Mouse (Mus musculus) liver, embryonic 13.5 days (tissue): ENCODE data around the gene Fhad1. TPM values are rescaled to one million over a fixed set of nuclear protein-coding genes. Genes with fewer than 3 reads are reported as not detected.
"Not testable (repeated sequence)": the region's sequence is repeated elsewhere in the genome, so short reads cannot be mapped to it uniquely, and the experiment has no call there.

Experiments
- ATAC-seq: fragments of 200-750 bp; cut with Nextera tagmentation; 2 replicates; pipeline ENCODE4 v1.8.0; 2017; ENCODE audit warnings: low read depth, mild to moderate bottlenecking, moderate number of reproducible peaks, moderate library complexity
- DNase-seq: peaks from one replicate; pipeline ENCODE4 v3.0.0; 2022
- H3K27ac ChIP-seq: fragments of 300-500 bp; sonication (generic); 2 replicates; pipeline ENCODE4 v1.5.1; 2015; ENCODE audit warnings: moderate library complexity, mild to moderate bottlenecking, inconsistent platforms
- H3K27me3 ChIP-seq: fragments of 300-500 bp; sonication (generic); 2 replicates; pipeline ENCODE4 v1.6.1; 2015; ENCODE audit warnings: mild to moderate bottlenecking, inconsistent platforms
- H3K36me3 ChIP-seq: fragments of 300-500 bp; sonication (generic); 2 replicates; pipeline ENCODE4 v1.6.1; 2015; ENCODE audit warnings: mild to moderate bottlenecking, inconsistent platforms
- H3K4me1 ChIP-seq: fragments of 300-500 bp; sonication (generic); replicated peaks from 2 replicates; pipeline ENCODE4 v1.6.1; 2015; ENCODE audit warnings: inconsistent platforms
- H3K4me2 ChIP-seq: fragments of 300-500 bp; sonication (generic); 2 replicates; pipeline ENCODE4 v1.6.1; 2015; ENCODE audit warnings: inconsistent platforms, mild to moderate bottlenecking, moderate library complexity
- H3K4me3 ChIP-seq: fragments of 300-500 bp; sonication (generic); replicated peaks from 2 replicates; pipeline ENCODE4 v1.5.1; 2015; ENCODE audit warnings: mild to moderate bottlenecking, inconsistent platforms
- H3K9ac ChIP-seq: fragments of 300-500 bp; sonication (generic); 2 replicates; pipeline ENCODE4 v1.6.1; 2015; ENCODE audit warnings: mild to moderate bottlenecking, inconsistent platforms
- H3K9me3 ChIP-seq: fragments of 300-500 bp; sonication (generic); replicated peaks from 2 replicates; pipeline ENCODE4 v1.6.1; 2016; ENCODE audit warnings: inconsistent platforms
- WGBS: fragments of 180-500 bp; shearing (Covaris S2); methylation state at CpG from one replicate; pipeline ENCODE4 v1.1.7; 2015; ENCODE audit not compliant: insufficient replicate concordance; 5-methylcytosine and 5-hydroxymethylcytosine counted together
- polyA plus RNA-seq: library from polyadenylated mRNA; unstranded; fragments of >200 nt; fragmentation: Nextera tagmentation; extraction: Ambion mirVana; gene quantifications from 2 replicates; pipeline ENCODE4 v1.2.1, GENCODE M21; 2015

The Fhad1 gene
- polyA plus RNA-seq, 1 experiment from 2014 or later, result 0.32 TPM

GRCm38 (mm10) chr4:141996880-141997279, 18.0 kb downstream of the Fhad1 start:
- H3K9me3 ChIP-seq, result no peaks in the 10 kb centered on the region
- WGBS, result 57% methylated on average over 3 of the region's 3 CpGs
- H3K4me2 ChIP-seq, result no peak overlapping the region
- DNase-seq (no peak), ATAC-seq (no peak)
- H3K27ac ChIP-seq, result no peak overlapping the region
- H3K27me3 ChIP-seq, result no peaks in the 10 kb centered on the region
- peaks cover 21% of the 10 kb centered on the region for H3K4me1 ChIP-seq
- H3K4me3 ChIP-seq, result no peak overlapping the region
- H3K36me3 ChIP-seq, result no peaks in the 10 kb centered on the region
- no peak overlapping the region for H3K9ac ChIP-seq

- WGBS, result 74% methylated on average over 7 of the region's 7 CpGs
Measured at GRCm38 (mm10) chr4:141996086-141996485, 18.8 kb downstream of the Fhad1 start.

GRCm38 (mm10) chr4:141994062-141994471, 20.8 kb downstream of the Fhad1 start:
- H3K27ac ChIP-seq, H3K4me3 ChIP-seq, H3K4me2 ChIP-seq, ATAC-seq, H3K9ac ChIP-seq, H3K36me3 ChIP-seq, H3K9me3 ChIP-seq, H3K27me3 ChIP-seq: not testable (repeated sequence)
- peaks cover 21% of the 10 kb centered on the region for H3K4me1 ChIP-seq
- WGBS, result 20% methylated on average over 2 of the region's 2 CpGs
- peak; percentile 32 for DNase-seq

More at GRCm38 (mm10) chr4:141996086-141996485, 18.8 kb downstream of the Fhad1 start:
- no peak overlapping the region for H3K27ac ChIP-seq
- ATAC-seq, result no peak
- H3K4me2 ChIP-seq, result no peak overlapping the region
- H3K4me3 ChIP-seq, result no peak overlapping the region
- H3K9me3 ChIP-seq, result no peaks in the 10 kb centered on the region
- no peaks in the 10 kb centered on the region for H3K27me3 ChIP-seq
- H3K36me3 ChIP-seq, result no peaks in the 10 kb centered on the region
- H3K4me1 ChIP-seq, result peaks cover 21% of the 10 kb centered on the region
- no peak for DNase-seq
- no peak overlapping the region for H3K9ac ChIP-seq

- H3K27me3 ChIP-seq, result no peaks in the 10 kb centered on the region
- no peak overlapping the region for H3K27ac ChIP-seq
- peaks cover 18% of the 10 kb centered on the region for H3K4me1 ChIP-seq
- no peak overlapping the region for H3K4me2 ChIP-seq
- no peak for DNase-seq
- peak; percentile 19; the same call in 1 of the 2 replicates for ATAC-seq
- no peak overlapping the region for H3K4me3 ChIP-seq
- H3K9me3 ChIP-seq, result no peaks in the 10 kb centered on the region
- H3K36me3 ChIP-seq, result no peaks in the 10 kb centered on the region
- H3K9ac ChIP-seq, result no peak overlapping the region
- 50% methylated on average over 5 of the region's 5 CpGs for WGBS
Measured at GRCm38 (mm10) chr4:141993347-141994061, 21.4 kb downstream of the Fhad1 start.

- Histone ChIP-seq H3K9ac (no peak overlapping the region), H3K4me2 (no peak overlapping the region), H3K36me3 (no peaks in the 10 kb centered on the region), H3K4me1 (peaks cover 13% of the 10 kb centered on the region), H3K4me3 (no peak overlapping the region), H3K27me3 (no peaks in the 10 kb centered on the region), H3K9me3 (no peaks in the 10 kb centered on the region), H3K27ac (no peak overlapping the region)
- DNase-seq (no peak), ATAC-seq (no peak)
- 71% methylated on average over 14 of the region's 14 CpGs for WGBS
Measured at GRCm38 (mm10) chr4:141992530-141993204, 22.2 kb downstream of the Fhad1 start.

- H3K4me3 ChIP-seq, result no peak overlapping the region
- no peaks in the 10 kb centered on the region for H3K36me3 ChIP-seq
- H3K9ac ChIP-seq, result no peak overlapping the region
- DNase-seq (no peak), ATAC-seq (no peak)
- 76% methylated on average over 1 of the region's 1 CpGs for WGBS
- H3K9me3 ChIP-seq, result no peaks in the 10 kb centered on the region
- H3K27ac ChIP-seq, result no peak overlapping the region
- no peak overlapping the region for H3K4me2 ChIP-seq
- no peaks in the 10 kb centered on the region; the same call in 1 of the 2 replicates for H3K4me1 ChIP-seq
- H3K27me3 ChIP-seq, result no peaks in the 10 kb centered on the region
Measured at GRCm38 (mm10) chr4:141988178-141988577, 26.7 kb downstream of the Fhad1 start.

GRCm38 (mm10) chr4:141983689-141984088, 31.2 kb downstream of the Fhad1 start:
- Histone ChIP-seq H3K27me3 (no peaks in the 10 kb centered on the region), H3K36me3 (no peaks in the 10 kb centered on the region), H3K9me3 (no peaks in the 10 kb centered on the region), H3K4me1 (no peaks in the 10 kb centered on the region), H3K27ac (no peak overlapping the region), H3K4me2 (no peak overlapping the region), H3K9ac (no peak overlapping the region), H3K4me3 (no peak overlapping the region)
- ATAC-seq, result no peak
- no peak for DNase-seq
- 42% methylated on average over 3 of the region's 3 CpGs for WGBS

- Histone ChIP-seq H3K27ac (no peak overlapping the region), H3K9me3 (no peaks in the 10 kb centered on the region), H3K4me3 (no peak overlapping the region), H3K9ac (no peak overlapping the region), H3K27me3 (no peaks in the 10 kb centered on the region), H3K36me3 (no peaks in the 10 kb centered on the region), H3K4me2 (no peak overlapping the region), H3K4me1 (no peaks in the 10 kb centered on the region)
- WGBS, result 68% methylated on average over 3 of the region's 3 CpGs
- ATAC-seq, result no peak
- no peak for DNase-seq
Measured at GRCm38 (mm10) chr4:141981475-141981874, 33.4 kb downstream of the Fhad1 start.

GRCm38 (mm10) chr4:141978582-141978981, 36.3 kb downstream of the Fhad1 start:
- H3K27me3 ChIP-seq, result no peaks in the 10 kb centered on the region
- no peaks in the 10 kb centered on the region for H3K9me3 ChIP-seq
- DNase-seq, result no peak
- H3K36me3 ChIP-seq, result no peaks in the 10 kb centered on the region
- no peak overlapping the region for H3K4me2 ChIP-seq
- H3K4me1 ChIP-seq, result no peaks in the 10 kb centered on the region
- no peak overlapping the region for H3K9ac ChIP-seq
- WGBS, result 57% methylated on average over 11 of the region's 11 CpGs
- H3K4me3 ChIP-seq, result no peak overlapping the region
- no peak overlapping the region for H3K27ac ChIP-seq
- no peak for ATAC-seq

GRCm38 (mm10) chr4:141977346-141977745, 37.5 kb downstream of the Fhad1 start:
- WGBS, result 33% methylated on average over 9 of the region's 9 CpGs
- H3K4me3 ChIP-seq, result no peak overlapping the region
- H3K4me1 ChIP-seq, result no peaks in the 10 kb centered on the region
- no peaks in the 10 kb centered on the region for H3K36me3 ChIP-seq
- no peaks in the 10 kb centered on the region for H3K27me3 ChIP-seq
- no peak for ATAC-seq
- no peak for DNase-seq
- H3K27ac ChIP-seq, result no peak overlapping the region
- no peak overlapping the region for H3K4me2 ChIP-seq
- no peak overlapping the region for H3K9ac ChIP-seq
- 0 out of 2 replicates have a peak, but pooled peaks cover under 1% of the 10 kb centered on the region for H3K9me3 ChIP-seq

- no peak overlapping the region for H3K4me3 ChIP-seq
- H3K27ac ChIP-seq, result no peak overlapping the region
- DNase-seq, result no peak
- H3K4me2 ChIP-seq, result no peak overlapping the region
- no peaks in the 10 kb centered on the region for H3K36me3 ChIP-seq
- H3K9ac ChIP-seq, result no peak overlapping the region
- ATAC-seq, result no peak
- H3K27me3 ChIP-seq, result no peaks in the 10 kb centered on the region
- 38% methylated on average over 4 of the region's 4 CpGs for WGBS
- H3K4me1 ChIP-seq, result no peaks in the 10 kb centered on the region
- 0 out of 2 replicates have a peak, but pooled peaks cover 3% of the 10 kb centered on the region for H3K9me3 ChIP-seq
Measured at GRCm38 (mm10) chr4:141976163-141976562, 38.7 kb downstream of the Fhad1 start.
